Mouse (Mus musculus) G1E (cell line): Measurements from ENCODE around the gene Slc16a11. TPM values are rescaled to one million over a fixed set of nuclear protein-coding genes. Genes with fewer than 3 reads are reported as not detected.

ENCODE experiments used
- ATAC-seq: 2 replicates; pipeline ENCODE4 v1.8.0; 2016; ENCODE audit warnings: mild to moderate bottlenecking; ENCODE audit not compliant: insufficient number of reproducible peaks, poor library complexity, low FRiP score, severe bottlenecking; ENCODE audit errors: extremely low read depth
- DNase-seq: peaks from one replicate; pipeline ENCODE4 v3.0.0; 2012; ENCODE audit warnings: low spot score
- H3K27me3 ChIP-seq: 2 replicates; pipeline ENCODE4 v1.6.1; 2012; ENCODE audit warnings: mild to moderate bottlenecking, low read length, inconsistent platforms; ENCODE audit not compliant: insufficient read depth
- H3K36me3 ChIP-seq: replicated peaks from 2 replicates; pipeline ENCODE3; 2012; ENCODE audit warnings: mild to moderate bottlenecking, inconsistent platforms
- H3K4me1 ChIP-seq: 2 replicates; pipeline ENCODE4 v1.6.1; 2012; ENCODE audit warnings: low read depth, low read length, inconsistent platforms, mixed read lengths; ENCODE audit not compliant: insufficient read depth
- H3K4me3 ChIP-seq: 2 replicates; pipeline ENCODE4 v1.5.1; 2012; ENCODE audit warnings: low read depth, mild to moderate bottlenecking, inconsistent platforms, low read length, moderate library complexity, mixed read lengths
- H3K9me3 ChIP-seq: replicated peaks from 2 replicates; pipeline ENCODE4 v1.6.1; 2012; ENCODE audit warnings: inconsistent platforms
- CTCF ChIP-seq: IDR thresholded peaks from 2 replicates; pipeline ENCODE4 v1.5.1; 2012; ENCODE audit warnings: low read depth, low read length, inconsistent platforms, mixed read lengths
- GATA1 ChIP-seq: IDR thresholded peaks from 2 replicates; pipeline ENCODE4 v1.6.1; 2012; ENCODE audit warnings: borderline replicate concordance, low read length, inconsistent platforms, mixed read lengths
- GATA2 ChIP-seq: IDR thresholded peaks from 2 replicates; pipeline ENCODE4 v1.6.1; 2012; ENCODE audit warnings: low read depth, low read length, inconsistent platforms, borderline replicate concordance
- POLR2AphosphoS5 ChIP-seq: IDR thresholded peaks from 2 replicates; pipeline ENCODE4 v1.6.1; 2012; ENCODE audit warnings: low read depth, low read length, inconsistent platforms; ENCODE audit not compliant: insufficient replicate concordance
- TAL1 ChIP-seq: conservative IDR thresholded peaks from 2 replicates; pipeline ENCODE4 v1.6.1; 2012; ENCODE audit warnings: low read depth, low read length, inconsistent platforms, mixed read lengths
- polyA plus RNA-seq: library from polyadenylated mRNA; stranded (reverse); fragments of >175 nt; gene quantifications from 2 replicates; pipeline ENCODE4 v1.2.3, GENCODE M21; 2012
- total RNA-seq, 2 experiments: library from RNA; stranded (forward) in 1 of 2; stranded (reverse) in 1 of 2; fragments of 200-1000 nt in 1 of 2; fragments of >200 nt in 1 of 2; fragmentation: Nextera tagmentation in 1 of 2; gene quantifications; 2 replicates each; pipeline ENCODE4 v1.2.3; 2014 to 2017

Gene Slc16a11
- total and polyA plus RNA-seq, 3 experiments: not detected

- Histone ChIP-seq H3K4me3 (no peak overlapping the region), H3K36me3 (no peaks in the 10 kb centered on the region), H3K9me3 (no peaks in the 10 kb centered on the region), H3K27me3 (peaks cover 25% of the 10 kb centered on the region), H3K4me1 (no peaks in the 10 kb centered on the region)
- TF ChIP-seq TAL1 (no peak), CTCF (no peak), GATA2 (no peak), GATA1 (no peak), POLR2AphosphoS5 (no peak)
- no peak for ATAC-seq
- DNase-seq: no peak
These were observed 27.4 kb upstream of the Slc16a11 start for GRCm38 (mm10) chr11:70185120-70185519.

DNA sequence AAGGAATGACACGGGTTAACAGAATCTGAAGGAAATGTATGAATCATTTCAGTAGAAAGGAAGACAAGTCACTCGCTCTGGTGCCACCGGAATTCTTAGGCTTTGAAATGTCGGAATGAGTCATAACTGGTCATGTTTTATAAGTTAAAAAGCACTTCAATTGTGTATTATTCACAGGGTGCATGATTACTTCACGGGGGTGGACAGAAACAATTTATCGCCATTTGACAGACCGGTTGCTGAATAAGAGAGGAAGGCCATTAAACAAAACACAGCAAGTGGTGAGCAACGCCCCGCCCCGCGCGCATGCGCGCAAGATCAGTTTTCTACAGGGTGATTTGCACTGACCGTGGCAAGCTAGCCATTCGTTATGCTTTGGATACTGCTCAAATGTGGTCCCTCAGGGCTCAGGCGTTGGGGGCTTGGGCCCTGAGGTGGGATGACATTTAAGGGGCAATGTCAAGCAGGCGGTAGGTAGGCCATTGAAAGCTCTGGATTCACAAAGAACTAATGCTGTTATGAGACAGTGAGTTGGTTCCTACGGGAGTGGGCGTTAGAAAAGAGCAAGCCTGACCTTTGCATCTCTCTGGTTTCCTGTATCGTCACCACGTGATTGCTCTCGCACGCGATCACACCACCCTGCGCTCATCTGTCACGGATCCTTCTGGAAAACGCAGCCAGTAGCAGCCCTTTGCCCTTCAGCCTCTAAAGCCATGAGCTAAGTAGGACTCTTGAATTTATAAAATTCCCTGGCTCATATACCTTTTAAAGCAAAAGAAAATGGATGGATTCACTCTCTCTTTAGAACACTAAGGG is 23.0 kb upstream of the Slc16a11 start:
- ATAC-seq: no peak
- TF ChIP-seq POLR2AphosphoS5: no peak
- no peak for TF ChIP-seq TAL1
- TF ChIP-seq GATA2: no peak
- no peak for TF ChIP-seq CTCF
- TF ChIP-seq GATA1: no peak

GRCm38 (mm10) chr11:70191188-70191587 is 21.4 kb upstream of the Slc16a11 start:
- Histone ChIP-seq H3K4me1 (no peaks in the 10 kb centered on the region), H3K4me3 (no peak overlapping the region), H3K9me3 (peaks cover 2% of the 10 kb centered on the region; the same call in 1 of the 2 replicates), H3K27me3 (peaks cover 21% of the 10 kb centered on the region), H3K36me3 (no peaks in the 10 kb centered on the region)
- DNase-seq (no peak), ATAC-seq (no peak)
- TF ChIP-seq CTCF (no peak), GATA2 (no peak), TAL1 (no peak), POLR2AphosphoS5 (no peak), GATA1 (no peak)

More for the DNA sequence above, 23.0 kb upstream of the Slc16a11 start:
- Histone ChIP-seq H3K4me1 (no peaks in the 10 kb centered on the region), H3K9me3 (no peaks in the 10 kb centered on the region), H3K36me3 (no peaks in the 10 kb centered on the region), H3K27me3 (peaks cover 16% of the 10 kb centered on the region), H3K4me3 (no peak overlapping the region)
- no peak for DNase-seq

DNA sequence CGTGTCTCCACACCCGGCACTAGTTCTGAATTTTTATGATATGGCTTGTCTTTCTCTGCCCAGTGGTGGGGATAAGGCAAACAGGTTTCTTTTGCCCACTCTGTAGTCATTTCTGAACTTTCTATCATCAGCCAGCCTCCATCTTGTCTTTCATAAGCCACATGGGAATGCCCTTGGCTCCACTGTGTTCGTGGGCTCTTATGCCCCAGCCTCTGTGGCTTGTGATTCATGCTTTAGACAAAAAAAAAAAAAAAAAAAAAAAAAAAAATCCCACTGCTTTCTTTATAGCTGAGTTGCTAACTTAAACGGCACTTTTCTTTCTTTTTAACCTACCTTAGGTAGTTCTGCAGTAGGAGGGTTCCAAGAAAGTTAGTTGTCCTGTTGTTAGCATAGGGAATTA is 20.4 kb upstream of the Slc16a11 start:
- no peak for DNase-seq

GRCm38 (mm10) chr11:70193354-70194285 is 18.9 kb upstream of the Slc16a11 start:
- no peak for ATAC-seq

More for the DNA sequence above, 20.4 kb upstream of the Slc16a11 start:
- no peak for ATAC-seq
- no peaks in the 10 kb centered on the region for H3K36me3 ChIP-seq
- H3K4me3 ChIP-seq: no peak overlapping the region
- TF ChIP-seq TAL1 (no peak), POLR2AphosphoS5 (no peak), CTCF (no peak), GATA1 (no peak), GATA2 (no peak)
- peaks cover 2% of the 10 kb centered on the region; the same call in 1 of the 2 replicates for H3K9me3 ChIP-seq
- no peaks in the 10 kb centered on the region for H3K4me1 ChIP-seq
- H3K27me3 ChIP-seq: peaks cover 19% of the 10 kb centered on the region

DNA sequence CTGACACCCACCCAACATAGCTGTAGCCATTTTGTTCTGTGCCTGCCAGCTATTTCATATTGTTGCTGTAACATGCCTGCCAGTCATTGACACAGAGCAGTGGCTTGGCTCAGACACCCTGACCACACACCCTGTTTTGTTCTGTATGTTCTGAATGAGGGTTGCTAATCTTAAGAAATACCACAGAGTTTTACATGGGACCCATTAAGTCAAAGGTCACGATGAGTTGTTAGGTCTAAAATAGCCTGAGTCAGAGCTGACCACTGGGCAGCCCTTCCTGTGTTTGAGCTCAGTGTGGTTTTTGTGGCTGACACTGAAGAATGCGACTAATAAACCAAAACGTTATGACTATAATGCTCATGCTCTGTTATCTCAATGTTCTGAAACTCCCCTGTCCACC is 14.2 kb upstream of the Slc16a11 start:
- DNase-seq (no peak), ATAC-seq (no peak)
- H3K9me3 ChIP-seq: peaks cover 2% of the 10 kb centered on the region; the same call in 1 of the 2 replicates
- peaks cover 33% of the 10 kb centered on the region for H3K27me3 ChIP-seq
- no peak for TF ChIP-seq GATA1
- no peak for TF ChIP-seq GATA2
- TF ChIP-seq TAL1: no peak
- no peak for TF ChIP-seq CTCF
- no peak for TF ChIP-seq POLR2AphosphoS5
- H3K4me1 ChIP-seq: peaks cover 22% of the 10 kb centered on the region
- no peak overlapping the region for H3K4me3 ChIP-seq
- no peaks in the 10 kb centered on the region for H3K36me3 ChIP-seq

More at GRCm38 (mm10) chr11:70193354-70194285, 18.9 kb upstream of the Slc16a11 start:
- Histone ChIP-seq H3K4me3 (no peak overlapping the region), H3K27me3 (peaks cover 19% of the 10 kb centered on the region), H3K36me3 (no peaks in the 10 kb centered on the region), H3K4me1 (peaks cover 5% of the 10 kb centered on the region; the same call in 1 of the 2 replicates), H3K9me3 (peaks cover 2% of the 10 kb centered on the region; the same call in 1 of the 2 replicates)
- TF ChIP-seq GATA2 (no peak), GATA1 (no peak), CTCF (no peak), TAL1 (no peak), POLR2AphosphoS5 (no peak)
- DNase-seq: no peak
